Mouse (Mus musculus) CD4-positive, CD25-positive, alpha-beta regulatory T cell, adult 9 weeks (primary cell): ENCODE data around the gene Prrg3. TPM values are rescaled to one million over a fixed set of nuclear protein-coding genes. Genes with fewer than 3 reads are reported as not detected.

ENCODE experiments used
- polyA plus RNA-seq: library from polyadenylated mRNA; unstranded; fragments of 100-300 nt; shearing (Covaris generic); gene quantifications from one replicate; pipeline ENCODE4 v1.2.1, GENCODE M21; 2017

Prrg3 gene
- not detected for polyA plus RNA-seq

DNA sequence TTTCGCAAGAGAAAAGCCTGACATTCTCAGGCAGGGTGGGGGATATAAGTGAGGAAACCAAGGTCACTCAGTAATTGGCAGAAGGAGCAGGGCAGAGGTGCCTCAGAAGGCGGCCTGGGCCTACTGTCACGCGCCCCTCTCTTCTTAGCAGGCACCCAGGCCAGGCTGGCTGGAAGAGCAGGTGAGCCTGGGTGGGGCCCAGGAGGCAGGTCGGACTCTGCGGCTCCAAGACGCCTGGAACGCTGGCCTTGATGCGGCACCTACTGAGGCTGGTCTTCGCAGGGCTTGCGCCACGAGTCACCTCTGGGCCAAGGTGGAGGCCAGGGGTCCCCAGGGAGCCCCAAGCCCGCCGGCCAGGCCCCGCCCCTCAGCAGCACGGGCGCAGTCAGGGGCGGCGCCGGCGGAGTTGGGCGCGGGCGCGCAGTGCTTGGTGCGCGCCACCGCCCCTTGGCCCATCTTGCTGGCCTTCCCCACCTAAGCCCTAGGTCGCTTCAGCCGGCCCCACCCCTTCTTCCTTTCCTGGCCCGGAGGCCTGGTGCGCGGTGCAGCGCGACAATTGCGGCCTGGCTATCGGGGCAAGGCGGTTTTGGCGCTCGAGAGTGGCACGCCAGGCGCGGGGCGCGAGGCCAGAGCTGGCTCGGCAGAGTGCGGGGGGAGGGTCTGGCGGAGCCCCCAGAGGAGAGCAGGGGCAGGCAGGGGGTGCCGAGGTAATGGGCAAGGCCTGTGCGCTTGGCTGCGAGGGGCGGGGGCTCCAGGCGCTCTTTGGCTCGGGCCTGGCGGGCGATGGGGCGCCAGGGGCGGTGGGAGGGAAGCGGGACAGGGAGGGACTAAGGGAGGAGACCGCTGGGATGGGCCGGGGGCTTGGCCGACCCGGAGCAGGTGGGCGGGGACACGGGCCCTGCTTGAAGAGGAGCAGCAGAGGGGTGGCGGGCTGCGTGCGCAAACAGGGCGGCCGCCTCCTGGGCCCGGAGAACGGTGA, at the start of gene Prrg3:
TSS of gene Prrg3 (plus strand) at position 552 of the 979 bp plus-strand sequence.

GRCm38 (mm10) chrX:71972686-71973085, 10.3 kb downstream of the Prrg3 start, which contains the start of gene Fate1:
Gene Fate1 (plus strand): TSS chrX:71972986.

GRCm38 (mm10) chrX:71991549-71991948, 29.1 kb downstream of the Prrg3 start, which contains the start of gene Cnga2:
Gene Cnga2 (plus strand): TSS chrX:71991849.

Other genes starting within 250 kb of the Prrg3 start
- 38.9 TPM for gene Vma21, start 146.7 kb upstream of the Prrg3 start, polyA plus RNA-seq
- 0.20 TPM for gene Gm1141, start 41.6 kb upstream of the Prrg3 start, polyA plus RNA-seq
- gene Fate1, start 10.4 kb downstream of the Prrg3 start, polyA plus RNA-seq, result not detected
- not detected for gene Cnga2, start 29.2 kb downstream of the Prrg3 start, polyA plus RNA-seq